ENCODE assay signal across 9 mouse cellular contexts in genomic region chr1:44120074-44120406, GRCm38 (mm10). TPM values are rescaled to one million over a fixed set of nuclear protein-coding genes. Genes with fewer than 3 reads are reported as not detected.
DNase-seq lines count a peak whose midpoint lies in the region; ATAC-seq and TF ChIP-seq lines count a peak whose summit lies in the region.
"Had no signal": no experiment of that assay in that cellular context is flagged by ENCODE, and none has a peak within 500 bp of the region (broad histone marks: within the 10 kb centered on the region; RNA-seq: fewer than 3 reads in every experiment).

No protein-coding gene starts in this region.

- peak overlapping the region; percentile 65 for H3K4me2 ChIP-seq in kidney, embryonic 16.5 days (replicated peaks; ENCODE audit: low read depth, low read length)
- H3K4me2 ChIP-seq in embryonic facial prominence, embryonic 11.5 days (ENCODE audit: low read depth, low read length) = peak overlapping the region; percentile 78
- H3K4me2 ChIP-seq in hindbrain, postnatal 0 days (ENCODE audit: low read depth, low read length) = peak overlapping the region; percentile 94
- H3K4me2 ChIP-seq in midbrain, postnatal 0 days (ENCODE audit: low read depth, low read length, poor library complexity, severe bottlenecking) = peak overlapping the region; percentile 70

- no peak for DNase-seq in kidney, adult 11 months
- DNase-seq in embryonic facial prominence, embryonic 11.5 days (ENCODE audit: low spot score) = no peak
- DNase-seq in hindbrain, postnatal 0 days (ENCODE audit: low spot score) = no peak
- DNase-seq in midbrain, postnatal 0 days (ENCODE audit: low spot score) = no peak
- DNase-seq in left cerebral cortex, adult 8-10 months (ENCODE audit: low spot score in 2 of 2) = no peak
- DNase-seq in left cerebral cortex, postnatal 10 days (ENCODE audit: extremely low spot score in 1 of 2, low spot score in 2 of 2) = no peak

- peak; percentile 49 for ATAC-seq in kidney, embryonic 16.5 days (ENCODE audit: low FRiP score, low TSS enrichment)
- ATAC-seq in embryonic facial prominence, embryonic 11.5 days (replicated peaks; ENCODE audit: insufficient number of reproducible peaks, low FRiP score, low TSS enrichment, low read depth) = peak; percentile 14
- peak; percentile 27 for ATAC-seq in hindbrain, postnatal 0 days
- peak; percentile 23 for ATAC-seq in midbrain, postnatal 0 days (ENCODE audit: low FRiP score)
- no peak for ATAC-seq in erythroid progenitor cell, adult 5-6 weeks (replicated peaks; ENCODE audit: low FRiP score, poor library complexity, severe bottlenecking)

- H3K36me3 ChIP-seq in kidney, embryonic 16.5 days (ENCODE audit: insufficient read depth, low read length) = peaks cover 12% of the 10 kb centered on the region; the same call in 1 of the 2 replicates
- no peaks in the 10 kb centered on the region for H3K36me3 ChIP-seq in embryonic facial prominence, embryonic 11.5 days (replicated peaks; ENCODE audit: control insufficient read depth, insufficient read depth, low read depth, low read length)
- no peaks in the 10 kb centered on the region for H3K36me3 ChIP-seq in hindbrain, postnatal 0 days (ENCODE audit: insufficient read depth, low read length)
- H3K36me3 ChIP-seq in midbrain, postnatal 0 days (ENCODE audit: insufficient read depth, low read length) = peaks cover 3% of the 10 kb centered on the region; the same call in 1 of the 2 replicates

- no peak for TF ChIP-seq CTCF in hindbrain, postnatal 0 days (IDR thresholded peaks at IDR 0.05; ENCODE audit: low read depth)
- no peak for TF ChIP-seq CTCF in midbrain, postnatal 0 days (IDR thresholded peaks at IDR 0.05)

- H3K4me1 ChIP-seq in kidney, embryonic 16.5 days (ENCODE audit: insufficient read depth, low read length) = peaks cover 13% of the 10 kb centered on the region
- no peaks in the 10 kb centered on the region for H3K4me1 ChIP-seq in embryonic facial prominence, embryonic 11.5 days (ENCODE audit: control insufficient read depth, insufficient read depth, low read length)
- peaks cover 8% of the 10 kb centered on the region for H3K4me1 ChIP-seq in hindbrain, postnatal 0 days (ENCODE audit: insufficient read depth, low read length)
- H3K4me1 ChIP-seq in midbrain, postnatal 0 days (ENCODE audit: insufficient read depth, low read length) = 0 out of 2 replicates have a peak, but pooled peaks cover 3% of the 10 kb centered on the region

- H3K27me3 ChIP-seq in kidney, embryonic 16.5 days (ENCODE audit: insufficient read depth, low read length) = no peaks in the 10 kb centered on the region
- no peaks in the 10 kb centered on the region for H3K27me3 ChIP-seq in embryonic facial prominence, embryonic 11.5 days (ENCODE audit: control insufficient read depth, insufficient read depth, low read length)
- no peaks in the 10 kb centered on the region for H3K27me3 ChIP-seq in hindbrain, postnatal 0 days (ENCODE audit: insufficient read depth, low read length)
- no peaks in the 10 kb centered on the region for H3K27me3 ChIP-seq in midbrain, postnatal 0 days (ENCODE audit: insufficient read depth, low read length)

- peak overlapping the region; percentile 86 for H3K9ac ChIP-seq in kidney, embryonic 16.5 days (replicated peaks; ENCODE audit: low read length)
- H3K9ac ChIP-seq in embryonic facial prominence, embryonic 11.5 days (replicated peaks; ENCODE audit: low read length) = peak overlapping the region; percentile 83
- peak overlapping the region; percentile 67 for H3K9ac ChIP-seq in hindbrain, postnatal 0 days (replicated peaks; ENCODE audit: low read length)
- H3K9ac ChIP-seq in midbrain, postnatal 0 days (replicated peaks; ENCODE audit: low read length, poor library complexity, severe bottlenecking) = peak overlapping the region; percentile 88

- peak overlapping the region; percentile 98 for H3K27ac ChIP-seq in kidney, embryonic 16.5 days (ENCODE audit: low read length)
- peak overlapping the region; percentile 91 for H3K27ac ChIP-seq in embryonic facial prominence, embryonic 11.5 days (replicated peaks; ENCODE audit: low read depth, low read length)
- peak overlapping the region; percentile 90 for H3K27ac ChIP-seq in hindbrain, postnatal 0 days
- H3K27ac ChIP-seq in midbrain, postnatal 0 days (ENCODE audit: low read depth, low read length) = peak overlapping the region; percentile 93

- no peaks in the 10 kb centered on the region for H3K9me3 ChIP-seq in kidney, embryonic 16.5 days (ENCODE audit: low read length)
- no peaks in the 10 kb centered on the region for H3K9me3 ChIP-seq in embryonic facial prominence, embryonic 11.5 days (replicated peaks; ENCODE audit: control insufficient read depth, low read length)
- H3K9me3 ChIP-seq in hindbrain, postnatal 0 days (ENCODE audit: low read length) = no peaks in the 10 kb centered on the region
- no peaks in the 10 kb centered on the region for H3K9me3 ChIP-seq in midbrain, postnatal 0 days (ENCODE audit: low read length)

- WGBS in kidney, embryonic 16.5 days = 5% methylated on average over 6 of the region's 6 CpGs
- under 1% methylated on average over 6 of the region's 6 CpGs for WGBS in embryonic facial prominence, embryonic 11.5 days
- 5% methylated on average over 6 of the region's 6 CpGs for WGBS in hindbrain, postnatal 0 days
- WGBS in midbrain, postnatal 0 days = 4% methylated on average over 6 of the region's 6 CpGs

- H3K4me3 ChIP-seq in kidney, embryonic 16.5 days (ENCODE audit: low read length) = peak overlapping the region; percentile 78
- H3K4me3 ChIP-seq in embryonic facial prominence, embryonic 11.5 days (ENCODE audit: low read depth, low read length) = peak overlapping the region; percentile 72
- peak overlapping the region; percentile 81 for H3K4me3 ChIP-seq in hindbrain, postnatal 0 days (ENCODE audit: low read length)
- peak overlapping the region; percentile 67 for H3K4me3 ChIP-seq in midbrain, postnatal 0 days (ENCODE audit: low read depth, low read length)

- intact Hi-C loops in left cerebral cortex, postnatal 10 days (cut with DNase I) = no loop called here

RNA-seq across cellular contexts. Expression of gene Bivm, which starts 1.3 kb away (rescaled TPM):
- 19.9 and 22.8 TPM in 2 replicates for polyA plus RNA-seq in kidney, embryonic 16.5 days (2015; fragmentation: Nextera tagmentation; extraction: Ambion mirVana)
- 34.2 and 36.2 TPM in 2 replicates for polyA plus RNA-seq in embryonic facial prominence, embryonic 11.5 days (2014; fragmentation: Nextera tagmentation; extraction: Ambion mirVana)
- total RNA-seq in hindbrain, postnatal 0 days (2014; rRNA removed) = 28.0 and 30.0 TPM in 2 replicates
- 20.9 and 21.3 TPM in 2 replicates for polyA plus RNA-seq in hindbrain, postnatal 0 days (2015; fragmentation: Nextera tagmentation; extraction: Ambion mirVana)
- 43.9 and 49.8 TPM in 2 replicates for total RNA-seq in midbrain, postnatal 0 days (2014; rRNA removed)
- polyA plus RNA-seq in midbrain, postnatal 0 days (2015; fragmentation: Nextera tagmentation; extraction: Ambion mirVana) = 22.2 and 23.1 TPM in 2 replicates
- total RNA-seq in left cerebral cortex, adult 8-10 months (2022) = 10 to 100 TPM; 35.9 to 40.2 (median 39.1) TPM
- 0.72 and 1.3 TPM in 2 replicates for total RNA-seq in erythroid progenitor cell, adult 5-6 weeks (2015; ENCODE audit: low replicate concordance)
- 0.64 TPM in 1 of 2 replicates, not detected in the other for total RNA-seq in erythroid progenitor cell, adult 5-6 weeks (2017; ENCODE audit: low replicate concordance)
- total RNA-seq in left cerebral cortex, postnatal 10 days (2021) = 10 to 100 TPM; 42.9 to 45.6 TPM

RNA-seq across cellular contexts. Expression of gene Kdelc1, which starts 1.4 kb away (rescaled TPM):
- 70.6 and 71.7 TPM in 2 replicates for polyA plus RNA-seq in kidney, embryonic 16.5 days (2015; fragmentation: Nextera tagmentation; extraction: Ambion mirVana)
- polyA plus RNA-seq in embryonic facial prominence, embryonic 11.5 days (2014; fragmentation: Nextera tagmentation; extraction: Ambion mirVana) = 81.7 and 88.9 TPM in 2 replicates
- total RNA-seq in hindbrain, postnatal 0 days (2014; rRNA removed) = 7.4 and 8.4 TPM in 2 replicates
- 15.9 and 17.4 TPM in 2 replicates for polyA plus RNA-seq in hindbrain, postnatal 0 days (2015; fragmentation: Nextera tagmentation; extraction: Ambion mirVana)
- total RNA-seq in midbrain, postnatal 0 days (2014; rRNA removed) = 9.9 and 15.2 TPM in 2 replicates
- polyA plus RNA-seq in midbrain, postnatal 0 days (2015; fragmentation: Nextera tagmentation; extraction: Ambion mirVana) = 15.5 and 16.7 TPM in 2 replicates
- total RNA-seq in left cerebral cortex, adult 8-10 months (2022) = 10 to 100 TPM in 2 of 4 experiments, 1 to 10 TPM in 2; 8.2 to 10.5 (median 10.0) TPM
- 1.1 and 1.7 TPM in 2 replicates for total RNA-seq in erythroid progenitor cell, adult 5-6 weeks (2015; ENCODE audit: low replicate concordance)
- 0.64 and 1.5 TPM in 2 replicates for total RNA-seq in erythroid progenitor cell, adult 5-6 weeks (2017; ENCODE audit: low replicate concordance)
- total RNA-seq in left cerebral cortex, postnatal 10 days (2021) = 10 to 100 TPM; 10.5 to 11.1 TPM

RNA-seq across cellular contexts. Expression of gene Tex30, which starts 17.8 kb away (rescaled TPM):
- 76.7 and 79.9 TPM in 2 replicates for polyA plus RNA-seq in kidney, embryonic 16.5 days (2015; fragmentation: Nextera tagmentation; extraction: Ambion mirVana)
- polyA plus RNA-seq in embryonic facial prominence, embryonic 11.5 days (2014; fragmentation: Nextera tagmentation; extraction: Ambion mirVana) = 108 and 109 TPM in 2 replicates
- 10.6 and 14.2 TPM in 2 replicates for total RNA-seq in hindbrain, postnatal 0 days (2014; rRNA removed)
- 44.0 and 47.5 TPM in 2 replicates for polyA plus RNA-seq in hindbrain, postnatal 0 days (2015; fragmentation: Nextera tagmentation; extraction: Ambion mirVana)
- 8.4 and 16.8 TPM in 2 replicates for total RNA-seq in midbrain, postnatal 0 days (2014; rRNA removed)
- polyA plus RNA-seq in midbrain, postnatal 0 days (2015; fragmentation: Nextera tagmentation; extraction: Ambion mirVana) = 30.4 and 37.2 TPM in 2 replicates
- total RNA-seq in left cerebral cortex, adult 8-10 months (2022) = 10 to 100 TPM in 2 of 4 experiments, 1 to 10 TPM in 2; 7.1 to 10.5 (median 10.1) TPM
- 22.7 and 36.9 TPM in 2 replicates for total RNA-seq in erythroid progenitor cell, adult 5-6 weeks (2015; ENCODE audit: low replicate concordance)
- 8.5 and 34.1 TPM in 2 replicates for total RNA-seq in erythroid progenitor cell, adult 5-6 weeks (2017; ENCODE audit: low replicate concordance)
- 1 to 10 TPM; 7.8 to 9.1 TPM for total RNA-seq in left cerebral cortex, postnatal 10 days (2021)

RNA-seq across cellular contexts. Expression of gene Ercc5, which starts 27.5 kb away (rescaled TPM):
- 16.2 and 17.1 TPM in 2 replicates for polyA plus RNA-seq in kidney, embryonic 16.5 days (2015; fragmentation: Nextera tagmentation; extraction: Ambion mirVana)
- polyA plus RNA-seq in embryonic facial prominence, embryonic 11.5 days (2014; fragmentation: Nextera tagmentation; extraction: Ambion mirVana) = 33.3 and 38.0 TPM in 2 replicates
- 13.0 and 14.2 TPM in 2 replicates for total RNA-seq in hindbrain, postnatal 0 days (2014; rRNA removed)
- polyA plus RNA-seq in hindbrain, postnatal 0 days (2015; fragmentation: Nextera tagmentation; extraction: Ambion mirVana) = 19.8 and 21.0 TPM in 2 replicates
- total RNA-seq in midbrain, postnatal 0 days (2014; rRNA removed) = 14.9 and 24.3 TPM in 2 replicates
- 18.8 and 23.6 TPM in 2 replicates for polyA plus RNA-seq in midbrain, postnatal 0 days (2015; fragmentation: Nextera tagmentation; extraction: Ambion mirVana)
- 10 to 100 TPM; 20.8 to 24.0 (median 22.3) TPM for total RNA-seq in left cerebral cortex, adult 8-10 months (2022)
- total RNA-seq in erythroid progenitor cell, adult 5-6 weeks (2015; ENCODE audit: low replicate concordance) = 2.5 and 6.7 TPM in 2 replicates
- total RNA-seq in erythroid progenitor cell, adult 5-6 weeks (2017; ENCODE audit: low replicate concordance) = 5.5 and 6.5 TPM in 2 replicates
- total RNA-seq in left cerebral cortex, postnatal 10 days (2021) = 10 to 100 TPM; 21.1 to 21.3 TPM

RNA-seq across cellular contexts. Expression of gene Gm8251, which starts 58.3 kb away (rescaled TPM):
- 0.05 and 0.06 TPM in 2 replicates for polyA plus RNA-seq in kidney, embryonic 16.5 days (2015; fragmentation: Nextera tagmentation; extraction: Ambion mirVana)
- polyA plus RNA-seq in embryonic facial prominence, embryonic 11.5 days (2014; fragmentation: Nextera tagmentation; extraction: Ambion mirVana) = 0.17 and 0.29 TPM in 2 replicates
- 0.04 TPM in 1 of 2 replicates, not detected in the other for total RNA-seq in hindbrain, postnatal 0 days (2014; rRNA removed)
- polyA plus RNA-seq in hindbrain, postnatal 0 days (2015; fragmentation: Nextera tagmentation; extraction: Ambion mirVana) = 0.03 and 0.05 TPM in 2 replicates
- total RNA-seq in midbrain, postnatal 0 days (2014; rRNA removed) = 0.05 and 0.09 TPM in 2 replicates
- polyA plus RNA-seq in midbrain, postnatal 0 days (2015; fragmentation: Nextera tagmentation; extraction: Ambion mirVana) = not detected in 2 replicates
- not detected for total RNA-seq in left cerebral cortex, adult 8-10 months (2022)
- 2.1 and 5.4 TPM in 2 replicates for total RNA-seq in erythroid progenitor cell, adult 5-6 weeks (2015; ENCODE audit: low replicate concordance)
- total RNA-seq in erythroid progenitor cell, adult 5-6 weeks (2017; ENCODE audit: low replicate concordance) = 3.3 and 5.9 TPM in 2 replicates
- not detected for total RNA-seq in left cerebral cortex, postnatal 10 days (2021)
- total RNA-seq: gastrocnemius, postnatal 14 days had no signal

Comparison
In these comparisons a context has a peak if more than half of its experiments do, and no peak if none do; other contexts are left out.
1. RNA of gene Bivm, which starts 1.3 kb away (total RNA-seq): 43.9 to 49.8 TPM in midbrain, postnatal 0 days, 42.9 to 45.6 TPM in left cerebral cortex, postnatal 10 days, 35.9 to 40.2 TPM in left cerebral cortex, adult 8-10 months and 28.0 to 30.0 TPM in hindbrain, postnatal 0 days; 0.64 to 1.3 TPM in erythroid progenitor cell, adult 5-6 weeks; every median in the first group is over 10 times any median in the second.
2. Peak in every context shown above with its lines, with median percentiles within 50 percentile points of each other: H3K27ac ChIP-seq, H3K4me2 ChIP-seq, H3K4me3 ChIP-seq and H3K9ac ChIP-seq.